Mouse (Mus musculus): ENCODE measurements around the gene 1810065E05Rik. TPM values are rescaled to one million over a fixed set of nuclear protein-coding genes. Genes with fewer than 3 reads are reported as not detected.

The 1810065E05Rik gene
- total RNA-seq (2021), result not detected
- long read RNA-seq, experiment 1, result 0 reads
- long read RNA-seq, experiment 2, result 0 reads

DNA sequence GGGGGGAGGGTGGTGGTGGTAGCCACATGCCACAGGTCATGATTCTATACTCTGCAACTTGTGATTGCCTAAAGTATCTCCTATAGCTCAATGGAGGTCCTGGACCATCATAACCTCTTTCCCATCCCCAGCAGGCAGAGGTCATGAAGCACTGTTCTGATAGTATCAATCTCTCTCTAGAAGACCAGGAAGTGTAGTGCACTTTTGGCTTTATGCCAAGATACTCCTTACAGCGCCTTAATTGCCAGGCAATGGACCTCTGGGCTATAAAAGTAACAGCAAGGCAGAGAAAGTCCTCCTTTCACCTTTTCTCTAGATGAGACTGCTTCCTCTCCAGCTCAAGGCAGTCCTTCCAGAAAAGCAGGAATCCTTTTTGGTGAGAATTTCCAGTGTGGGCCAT is at the start of gene 1810065E05Rik:
Gene 1810065E05Rik (plus strand): TSS at position 297 of the 400 bp plus-strand sequence.
- DNase-seq (ENCODE audit: low spot score in 2 of 2), result no peak
- intact Hi-C loops (cut with DNase I), result no loop called here

DNA sequence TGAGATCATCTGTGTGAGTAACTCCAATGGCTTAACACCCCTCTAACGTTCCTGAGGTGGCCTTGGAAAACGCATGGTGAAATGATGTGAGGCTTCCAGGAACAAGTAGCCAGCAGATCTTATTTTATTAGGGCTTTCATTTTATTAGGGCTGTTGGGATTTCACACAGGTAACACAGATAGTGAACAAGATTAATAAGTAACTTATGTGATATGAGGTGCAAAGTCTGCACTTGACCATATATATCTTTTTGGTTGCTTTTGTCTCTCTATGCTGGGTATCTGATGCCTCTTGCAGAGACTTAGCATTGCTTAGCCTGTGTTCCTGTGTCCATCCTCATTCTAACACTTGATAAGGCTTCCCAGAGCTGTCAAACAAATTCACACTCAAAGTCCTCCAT is 43.6 kb upstream of the 1810065E05Rik start:
- intact Hi-C loops (cut with DNase I), result no loop called here
- DNase-seq (ENCODE audit: low spot score in 2 of 2), result no peak

DNA sequence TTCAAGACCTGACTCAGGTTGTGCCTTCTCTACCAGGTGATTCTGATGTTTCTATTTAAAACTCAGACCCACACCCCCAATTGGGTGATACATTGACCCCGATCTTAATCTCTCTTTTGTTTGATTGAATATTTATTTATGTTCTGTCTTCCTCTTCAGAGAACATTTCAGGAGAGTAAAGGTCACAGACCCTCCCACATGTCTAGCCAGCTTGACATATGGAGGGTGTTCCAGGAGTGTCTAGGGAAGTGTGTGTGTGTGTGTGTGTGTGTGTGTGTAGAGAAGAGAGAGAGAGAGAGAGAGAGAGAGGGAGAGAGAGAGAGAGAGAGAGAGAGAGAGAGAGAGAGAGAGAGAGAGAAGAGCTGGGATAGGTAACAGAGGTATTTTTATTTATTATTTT is 43.2 kb upstream of the 1810065E05Rik start:
- intact Hi-C loops (cut with DNase I), result no loop called here
- DNase-seq (ENCODE audit: low spot score in 2 of 2), result no peak

DNA sequence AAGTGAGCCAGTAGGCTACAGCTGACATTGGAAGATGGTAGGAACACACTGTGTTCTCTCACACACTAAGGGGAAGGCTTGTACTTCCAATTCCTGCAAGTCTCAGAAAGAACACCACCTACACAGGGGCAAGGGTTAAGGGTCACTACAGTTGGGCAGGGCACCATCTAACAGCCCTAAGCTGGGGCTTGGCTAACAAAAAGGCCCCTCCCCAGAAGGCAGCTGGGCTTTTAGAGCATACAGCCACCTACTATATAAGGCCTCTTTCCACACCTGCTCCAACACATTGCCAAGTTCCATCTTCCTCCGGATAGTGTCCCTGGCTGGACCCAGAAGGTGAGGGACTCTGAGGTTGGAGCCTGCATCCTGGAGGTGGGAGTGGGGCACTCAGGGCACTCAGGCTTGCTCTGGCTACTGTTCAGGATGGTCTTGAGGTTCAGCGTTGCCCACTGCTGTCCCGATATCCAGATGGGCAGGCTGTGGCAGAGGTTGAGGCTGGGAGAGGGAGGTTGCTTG is 42.1 kb upstream of the 1810065E05Rik start, which contains the start of gene Lypd8:
Gene Lypd8 (plus strand): TSS at position 281 of the 516 bp plus-strand sequence.
- no peak for DNase-seq (ENCODE audit: low spot score in 2 of 2)
- intact Hi-C loops (cut with DNase I), result no loop called here

DNA sequence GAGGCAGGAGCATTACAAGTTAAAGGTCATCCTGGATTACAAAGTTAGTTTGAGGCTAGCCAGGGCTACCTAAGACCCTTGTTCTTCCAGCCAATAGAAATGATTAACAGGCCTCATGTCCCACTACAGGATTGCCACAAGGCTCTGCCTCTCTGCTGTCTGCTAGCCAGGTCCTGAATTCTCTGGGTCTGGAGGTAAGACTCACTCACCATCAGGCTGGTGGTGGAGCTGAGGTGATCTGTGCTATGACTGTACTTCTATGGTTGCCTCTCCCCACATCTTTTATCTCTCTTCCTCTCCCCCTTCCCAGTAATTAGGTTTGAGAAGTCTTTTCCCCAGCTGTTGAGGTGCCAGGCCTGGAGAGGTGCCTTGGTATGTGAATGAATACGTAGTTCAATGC is 41.4 kb upstream of the 1810065E05Rik start:
- DNase-seq (ENCODE audit: low spot score in 2 of 2), result no peak
- intact Hi-C loops (cut with DNase I), result no loop called here

DNA sequence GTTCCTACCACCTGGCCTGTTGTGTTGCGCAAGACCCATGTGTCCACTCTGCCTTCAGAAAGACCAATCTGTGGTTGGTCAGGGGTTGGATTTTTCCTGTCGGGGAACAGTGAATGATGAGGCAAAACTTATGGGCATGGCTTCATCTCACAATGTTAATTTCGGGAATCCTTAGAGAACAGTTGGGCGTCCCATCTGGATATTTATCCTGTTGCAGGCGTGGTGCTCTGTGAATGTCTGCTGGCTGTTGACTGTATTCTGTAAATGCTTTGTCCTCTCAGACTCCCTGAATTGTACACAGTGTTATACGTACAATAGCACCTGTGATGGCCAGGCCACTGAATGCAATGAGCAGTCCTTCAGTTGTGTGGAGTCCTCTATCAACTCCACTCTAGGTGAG is 38.4 kb upstream of the 1810065E05Rik start:
- intact Hi-C loops (cut with DNase I), result no loop called here
- no peak for DNase-seq (ENCODE audit: low spot score in 2 of 2)

DNA sequence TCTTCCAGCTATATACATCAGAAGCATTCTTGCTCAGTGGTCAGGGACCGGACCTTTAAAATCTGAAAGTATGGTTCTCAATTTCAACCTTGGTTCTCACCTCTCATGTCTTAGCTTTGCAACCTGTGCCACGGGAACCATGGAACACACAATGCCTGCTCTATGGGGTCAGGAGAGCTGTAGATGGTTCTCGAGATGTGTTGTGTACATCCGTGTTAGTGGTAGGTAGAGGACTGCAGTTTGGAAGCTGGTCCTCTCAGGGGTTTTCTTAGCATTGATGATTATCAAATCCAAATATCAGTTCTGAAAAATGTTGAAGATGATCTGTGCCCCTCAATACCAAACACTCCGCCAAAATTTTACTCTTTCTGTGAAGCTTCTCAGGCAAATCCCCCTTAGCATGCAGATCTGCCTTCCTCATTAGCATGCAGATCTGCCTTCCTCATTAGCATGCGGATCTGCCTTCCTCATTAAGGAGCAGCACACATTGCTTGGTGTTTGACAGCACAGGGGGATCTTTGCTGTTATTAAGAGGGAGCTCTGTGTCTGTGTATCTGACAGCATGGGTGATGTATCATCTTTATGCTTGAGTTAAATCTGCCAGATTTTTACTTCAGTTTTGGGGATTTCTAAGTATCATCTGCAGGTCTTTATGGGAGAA is 20.8 kb upstream of the 1810065E05Rik start:
- intact Hi-C loops (cut with DNase I), result loop anchor here (5.0 to 10.0 kb wide), 4 partner anchors 97 to 407 kb away; partner anchors contain the start of gene Olfr323

DNA sequence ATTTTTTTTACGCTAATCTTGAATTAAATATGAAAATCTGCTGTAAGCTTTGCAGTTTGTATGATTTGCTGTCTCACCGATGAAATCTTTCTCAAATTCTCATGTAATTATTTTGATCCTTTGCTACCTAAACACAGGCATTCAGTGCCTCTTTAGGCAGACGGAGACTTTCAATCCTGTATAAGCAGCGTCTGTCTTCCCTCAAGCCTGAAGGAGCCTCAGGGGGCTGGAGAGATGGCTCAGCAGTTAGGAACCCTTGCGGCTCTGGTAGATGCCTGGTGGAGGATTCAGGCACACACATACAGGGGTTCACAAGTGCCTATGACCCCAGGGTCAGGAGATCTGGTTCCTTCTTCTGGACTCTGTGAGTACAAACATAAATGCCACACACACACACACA is 20.3 kb upstream of the 1810065E05Rik start:
- intact Hi-C loops (cut with DNase I), result loop anchor here (5.0 to 10.0 kb wide), 3 partner anchors 97 to 234 kb away; partner anchors contain the start of gene Olfr323

More for the DNA sequence above, 20.8 kb upstream of the 1810065E05Rik start:
- DNase-seq (ENCODE audit: low spot score in 2 of 2), result no peak

DNA sequence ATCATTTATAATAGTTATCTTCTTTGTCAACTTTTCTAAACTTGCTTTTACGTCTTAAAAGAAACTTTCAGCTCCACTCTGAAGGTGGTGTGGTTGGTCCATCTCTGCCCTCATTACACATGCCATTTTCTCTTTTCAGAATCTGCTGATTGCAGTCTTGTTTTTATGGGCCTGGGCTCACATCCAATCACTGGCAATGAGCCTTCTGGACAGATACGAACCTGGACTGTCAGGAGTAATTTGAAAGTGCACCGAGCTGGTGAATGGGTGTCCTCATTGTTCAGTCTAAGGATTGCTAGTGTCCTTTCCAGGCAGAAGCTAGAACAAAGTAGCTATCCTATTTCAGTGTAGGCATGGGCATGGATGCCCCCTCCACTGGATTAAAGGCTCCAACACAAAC is 12.8 kb upstream of the 1810065E05Rik start:
- DNase-seq (ENCODE audit: low spot score in 2 of 2), result no peak
- intact Hi-C loops (cut with DNase I), result loop anchor here (10.0 kb wide), 2 partner anchors 177 to 227 kb away; partner anchors contain the start of gene Olfr323

More for the DNA sequence above, 20.3 kb upstream of the 1810065E05Rik start:
- DNase-seq (ENCODE audit: low spot score in 2 of 2), result no peak

DNA sequence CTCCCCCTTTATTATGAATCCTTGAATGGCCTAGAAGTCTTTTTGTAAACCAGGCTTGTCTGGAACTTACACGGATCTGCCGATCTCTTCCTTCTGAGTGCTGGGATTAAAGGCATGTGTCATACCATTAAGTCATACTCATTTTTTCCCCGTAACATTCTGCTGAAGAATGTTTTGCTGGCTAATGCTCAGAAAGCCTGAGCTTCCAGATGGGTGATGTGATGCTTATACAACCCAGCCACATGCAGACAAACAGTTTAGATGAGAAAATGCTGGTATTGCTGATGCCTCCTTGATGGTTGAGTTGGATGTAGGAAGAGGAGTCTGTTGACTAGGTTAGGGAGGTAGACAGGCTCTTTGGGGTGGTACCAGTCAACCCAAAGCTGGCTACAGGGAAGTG is 2.6 kb upstream of the 1810065E05Rik start:
- DNase-seq (ENCODE audit: low spot score in 2 of 2), result peak in 1 of 2 experiments; percentile 8
- intact Hi-C loops (cut with DNase I), result no loop called here

DNA sequence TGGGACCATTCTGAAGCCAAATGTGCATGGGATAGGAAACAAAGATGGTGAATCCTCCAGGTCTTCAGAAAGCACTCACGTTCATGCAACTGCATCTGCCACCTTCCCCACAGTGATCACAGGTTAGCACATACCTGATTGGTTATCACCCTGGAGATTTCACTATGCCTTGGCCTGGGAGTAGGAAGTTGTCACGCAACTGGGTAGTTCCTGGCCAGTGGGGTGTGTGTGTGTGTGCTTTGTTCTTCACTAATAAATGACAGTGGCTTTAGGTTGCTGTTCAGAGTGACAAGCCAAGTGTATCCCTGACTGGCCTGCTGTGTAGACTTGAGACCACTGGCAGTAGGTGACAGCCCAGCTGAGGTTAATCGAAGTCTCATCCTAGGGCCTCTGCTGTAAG is 11.3 kb downstream of the 1810065E05Rik start, which contains the start of gene Gm12253:
Gene Gm12253 (plus strand): TSS at position 301 of the 400 bp plus-strand sequence.
- intact Hi-C loops (cut with DNase I), result no loop called here
- DNase-seq (ENCODE audit: low spot score in 2 of 2), result no peak

DNA sequence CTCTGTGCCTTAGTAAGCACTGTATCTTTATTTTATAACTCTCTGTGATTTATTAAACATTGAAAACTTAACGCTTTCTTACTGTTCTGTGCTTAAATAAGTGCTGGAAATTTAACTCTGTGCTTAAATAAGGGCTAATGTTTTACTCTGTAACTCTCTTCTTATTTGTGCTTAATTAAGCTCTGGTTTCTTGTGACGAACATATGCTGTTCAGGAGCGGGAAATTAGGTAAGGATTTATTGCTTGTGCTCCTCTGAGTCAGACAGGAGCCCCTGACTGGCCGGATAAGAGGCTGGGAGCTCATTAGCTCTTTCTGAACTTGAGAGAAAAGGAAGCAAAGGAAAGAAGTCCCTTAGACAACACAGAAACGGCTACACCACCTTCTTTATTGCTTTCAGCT is 17.0 kb downstream of the 1810065E05Rik start:
- DNase-seq (ENCODE audit: low spot score in 2 of 2), result no peak
- intact Hi-C loops (cut with DNase I), result no loop called here

DNA sequence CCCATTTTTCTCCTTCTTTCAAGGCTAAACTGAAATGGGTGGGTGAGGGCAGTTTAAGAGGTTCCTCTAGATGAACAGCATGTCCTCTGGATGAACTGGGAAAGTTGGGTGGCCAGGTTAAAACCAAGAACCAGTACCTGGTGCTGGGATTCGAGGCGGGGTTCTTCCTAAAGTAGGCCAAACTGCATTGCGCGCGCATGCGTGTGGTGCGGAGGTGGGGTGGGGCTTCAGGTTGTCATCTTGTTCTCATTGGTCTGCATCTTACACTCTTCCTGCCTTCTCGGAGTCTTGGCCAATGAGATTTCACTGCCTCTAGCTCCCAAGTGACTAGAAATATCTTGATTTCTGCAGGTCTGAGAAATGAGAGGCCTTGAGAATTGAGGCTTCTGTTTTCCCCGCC is 31.8 kb downstream of the 1810065E05Rik start, which contains the start of gene Lypd9:
Gene Lypd9 (minus strand): TSS at position 165 of the 400 bp plus-strand sequence.
- no peak for DNase-seq (ENCODE audit: low spot score in 2 of 2)
- intact Hi-C loops (cut with DNase I), result no loop called here

DNA sequence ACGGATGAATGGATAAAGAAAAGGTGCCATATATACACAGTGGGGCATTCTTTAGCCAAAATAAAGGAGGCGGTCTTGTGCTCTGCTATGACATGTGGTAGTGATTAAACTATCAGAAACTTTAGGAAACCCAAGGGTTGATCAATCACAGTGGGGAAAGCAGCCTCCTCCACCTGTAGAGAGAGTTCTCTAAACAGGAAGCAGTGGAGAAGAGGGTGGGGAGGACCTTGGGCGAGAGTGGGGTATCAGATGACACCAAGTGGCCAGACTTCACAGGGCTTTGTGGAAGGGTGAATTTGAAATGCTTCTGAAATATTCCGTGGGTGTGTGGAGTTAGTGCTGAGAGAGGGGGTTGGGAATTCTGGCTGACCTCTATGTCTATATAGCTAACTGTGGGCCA is 32.7 kb downstream of the 1810065E05Rik start:
- DNase-seq (ENCODE audit: low spot score in 2 of 2), result no peak
- intact Hi-C loops (cut with DNase I), result no loop called here

DNA sequence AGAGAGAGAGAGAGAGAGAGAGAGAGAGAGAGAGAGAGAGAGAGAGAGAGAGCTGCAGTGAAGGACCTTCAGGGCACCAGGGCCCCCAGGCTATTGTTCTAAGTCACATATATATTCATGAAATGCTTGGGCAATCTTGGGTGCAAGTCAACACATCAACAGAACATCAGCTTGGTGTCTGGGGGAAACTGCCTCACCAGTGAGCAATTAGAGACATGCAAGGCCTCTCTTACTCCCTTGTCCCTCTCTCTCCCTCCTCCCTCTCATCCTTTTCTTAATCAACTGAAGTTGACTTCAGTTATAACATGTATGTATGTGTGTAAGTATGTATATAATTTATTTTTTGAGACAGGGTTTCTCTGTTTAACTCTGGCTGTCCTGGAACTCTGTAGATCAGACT is 41.3 kb downstream of the 1810065E05Rik start, which contains the start of gene Olfr30:
Gene Olfr30 (minus strand): TSS at position 101 of the 400 bp plus-strand sequence.
- no peak for DNase-seq (ENCODE audit: low spot score in 2 of 2)
- intact Hi-C loops (cut with DNase I), result no loop called here

Other genes starting within 250 kb of the 1810065E05Rik start
- gene Mrpl22, start 249.4 kb upstream of the 1810065E05Rik start, total RNA-seq (2021), result 10 to 100 TPM; 30.8 to 33.4 TPM
- 1 to 10 TPM; 2.1 TPM for gene Igtp, start 221.6 kb upstream of the 1810065E05Rik start, total RNA-seq (2021)
- gene Irgm2, start 221.5 kb upstream of the 1810065E05Rik start, total RNA-seq (2021), result 1 to 10 TPM; 1.6 to 1.7 TPM
- gene 4930438A08Rik, start 146.3 kb upstream of the 1810065E05Rik start, total RNA-seq (2021), result not detected
- 10 to 100 TPM; 20.0 to 21.3 TPM for gene Zfp692, start 114.0 kb upstream of the 1810065E05Rik start, total RNA-seq (2021)
- gene Zfp672, start 90.8 kb upstream of the 1810065E05Rik start, total RNA-seq (2021), result 10 to 100 TPM; 48.6 to 52.7 TPM
- 10 to 100 TPM; 54.1 to 59.7 TPM for gene Sh3bp5l, start 90.4 kb upstream of the 1810065E05Rik start, total RNA-seq (2021)
- gene Lypd8, start 42.1 kb upstream of the 1810065E05Rik start, total RNA-seq (2021), result not detected
- not detected for gene Gm12253, start 11.4 kb downstream of the 1810065E05Rik start, total RNA-seq (2021)
- gene Lypd9, start 31.8 kb downstream of the 1810065E05Rik start, total RNA-seq (2021), result not detected
- gene Olfr30, start 41.2 kb downstream of the 1810065E05Rik start, total RNA-seq (2021), result not detected
- gene Olfr332, start 71.4 kb downstream of the 1810065E05Rik start, total RNA-seq (2021), result not detected
- gene Olfr331, start 81.5 kb downstream of the 1810065E05Rik start, total RNA-seq (2021), result not detected
- gene Olfr330, start 113.7 kb downstream of the 1810065E05Rik start, total RNA-seq (2021), result not detected
- not detected for gene Olfr329-ps, start 125.3 kb downstream of the 1810065E05Rik start, total RNA-seq (2021)
- gene Olfr328, start 134.5 kb downstream of the 1810065E05Rik start, total RNA-seq (2021), result under 1 TPM; 0.11 TPM
- gene Olfr224, start 149.4 kb downstream of the 1810065E05Rik start, total RNA-seq (2021), result not detected
- not detected for gene Olfr325, start 156.6 kb downstream of the 1810065E05Rik start, total RNA-seq (2021)
- not detected for gene Olfr324, start 174.0 kb downstream of the 1810065E05Rik start, total RNA-seq (2021)
- under 1 TPM in 1 of 2 experiments, not detected in 1; 0.42 TPM for gene 2210407C18Rik, start 195.0 kb downstream of the 1810065E05Rik start, total RNA-seq (2021)
- not detected for gene Olfr323, start 209.4 kb downstream of the 1810065E05Rik start, total RNA-seq (2021)
- under 1 TPM in 1 of 2 experiments, not detected in 1; 0.15 TPM for gene Trim58, start 219.4 kb downstream of the 1810065E05Rik start, total RNA-seq (2021)
- gene Olfr322, start 237.7 kb downstream of the 1810065E05Rik start, total RNA-seq (2021), result not detected